Mouse (Mus musculus) spleen, adult 2 months (tissue): Measurements from ENCODE around the gene Nphp4.

Experiments used
- CTCF ChIP-seq: fragments of 200-500 bp; IDR thresholded peaks from 2 replicates; pipeline ENCODE4 v1.5.1; 2011; ENCODE audit warnings: mild to moderate bottlenecking, inconsistent platforms; ENCODE audit not compliant: insufficient read depth, insufficient read length, insufficient replicate concordance; ENCODE audit errors: extremely low read depth
- POLR2A ChIP-seq: fragments of 200-500 bp; IDR thresholded peaks from 2 replicates; pipeline ENCODE4 v1.6.1; 2011; ENCODE audit warnings: low read depth, low read length, inconsistent platforms

DNA sequence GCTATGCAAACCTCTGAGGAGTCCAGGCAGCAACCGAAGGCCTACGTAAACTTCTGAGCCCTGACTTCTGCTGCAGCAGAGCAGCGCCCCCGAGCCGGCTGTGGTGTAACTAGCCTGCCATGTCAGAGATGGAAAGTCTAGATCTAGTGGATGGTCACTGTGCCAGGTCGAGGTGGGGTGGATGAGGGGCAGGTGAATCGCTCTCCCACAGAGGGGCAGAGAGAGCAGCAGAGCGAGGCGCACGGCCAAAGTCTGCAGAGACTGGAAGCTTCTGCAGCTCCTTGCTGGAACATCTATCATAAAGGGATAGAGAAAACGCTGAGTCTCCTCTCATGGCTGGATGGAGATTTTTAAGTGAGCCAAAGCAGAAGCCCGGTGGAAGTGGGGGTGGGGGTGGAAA, 14.0 kb upstream of the Nphp4 start:
- TF ChIP-seq POLR2A (no peak), CTCF (no peak)
